Mouse (Mus musculus): Measurements from ENCODE around the gene Sytl3.

DNA sequence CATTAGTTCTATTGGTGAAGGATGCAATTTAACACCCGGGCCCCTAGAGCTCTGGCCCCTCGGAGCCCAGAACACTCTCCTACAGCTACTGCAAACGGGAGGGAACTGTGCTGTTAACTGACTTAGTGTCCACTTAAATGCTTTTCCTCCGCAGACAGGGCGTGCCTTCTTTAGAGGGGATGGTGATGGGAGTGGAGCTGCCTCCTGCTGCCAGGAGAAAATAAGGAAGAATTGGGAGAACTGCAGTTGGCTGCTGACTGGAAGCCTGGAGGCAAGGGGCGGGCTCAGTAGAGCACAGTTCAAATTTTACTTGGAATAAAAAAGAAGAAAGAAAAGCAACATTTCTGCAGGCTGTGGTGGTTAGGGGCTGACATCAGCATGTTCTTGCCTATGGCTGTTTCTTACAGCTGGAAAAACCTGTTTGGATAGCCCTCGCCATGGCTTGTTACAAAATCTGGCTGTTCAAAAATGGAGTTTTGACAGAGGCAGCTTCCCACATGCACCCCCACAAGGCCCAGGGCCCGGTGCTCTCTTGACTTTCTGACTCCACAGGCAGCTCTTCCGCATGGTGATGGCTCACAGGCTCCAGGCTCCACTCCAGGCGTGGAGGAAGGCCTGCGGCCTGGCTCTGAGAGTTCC, 92.4 kb downstream of the Sytl3 start:
- TF ChIP-seq POLR2A (IDR thresholded peaks at IDR 0.05; ENCODE audit: low read depth, low read length) (no peak), CTCF (conservative IDR thresholded peaks at IDR 0.05; ENCODE audit: insufficient read depth, insufficient read length, low read depth, low read length) (no peak)

Measured in kidney, adult 2 months (tissue).